ENCODE assay signal across 8 mouse cellular contexts in genomic region chr7:142334246-142334645, GRCm38 (mm10). TPM values are rescaled to one million over a fixed set of nuclear protein-coding genes. Genes with fewer than 3 reads are reported as not detected.
DNase-seq lines count a peak whose midpoint lies in the region; ATAC-seq and TF ChIP-seq lines count a peak whose summit lies in the region.

No protein-coding gene starts in this region.

- no peaks in the 10 kb centered on the region for H3K27me3 ChIP-seq in Patski
- no peaks in the 10 kb centered on the region for H3K27me3 ChIP-seq in hindbrain, embryonic 16.5 days (replicated peaks; ENCODE audit: control insufficient read depth, insufficient read depth, low read length)

- in situ Hi-C loops in Patski (cut with MboI; ENCODE audit: low pct_unique_long_range_greater_than_20kb), result no loop called here

- POLR2A ChIA-PET in Patski (lab: Charles Lee), result interaction anchor here (0.5 to 1.1 kb wide), 3 partner anchors 26 to 160 kb away, joined by 3 to 6 read pairs (median 4); no protein-coding TSS in a partner anchor

- no peak overlapping the region for H3K9ac ChIP-seq in hindbrain, embryonic 16.5 days (ENCODE audit: low read depth, low read length)

- 5% methylated on average over 3 of the region's 3 CpGs for WGBS in hindbrain, embryonic 16.5 days

- H3K4me1 ChIP-seq in hindbrain, embryonic 16.5 days (ENCODE audit: control insufficient read depth, insufficient read depth, low read depth, low read length), result no peaks in the 10 kb centered on the region

- H3K4me2 ChIP-seq in hindbrain, embryonic 16.5 days (ENCODE audit: low read length), result no peak overlapping the region

- no peaks in the 10 kb centered on the region for H3K36me3 ChIP-seq in hindbrain, embryonic 16.5 days (ENCODE audit: control insufficient read depth, insufficient read depth, low read length)

- no peak overlapping the region for H3K27ac ChIP-seq in hindbrain, embryonic 16.5 days (ENCODE audit: low read depth, low read length)

- no peak for DNase-seq in Patski (ENCODE audit: low read depth, low spot score)
- DNase-seq in cerebellum, postnatal 14 days, result peak; percentile 96 to 99
- peak; percentile 87 to 91 for DNase-seq in frontal cortex, postnatal 25 days (ENCODE audit: low spot score in 2 of 2)
- DNase-seq in left cerebral cortex, adult 18-20 months (ENCODE audit: low spot score in 2 of 2), result peak; percentile 88 to 94
- peak; percentile 86 to 94 for DNase-seq in right cerebral cortex, postnatal 10 days (ENCODE audit: low spot score in 2 of 2)
- DNase-seq in urinary bladder, postnatal 14 days (ENCODE audit: low spot score), result peak; percentile 92

- CTCF ChIA-PET in Patski (lab: Charles Lee), result interaction anchor here (0.5 to 4.6 kb wide), 27 partner anchors 16 to 339 kb away, joined by 3 to 57 read pairs (median 4); partner anchors contain the start of gene Tnni2

- H3K4me3 ChIP-seq in hindbrain, embryonic 16.5 days (ENCODE audit: low read length), result no peak overlapping the region

- H3K9me3 ChIP-seq in hindbrain, embryonic 16.5 days (ENCODE audit: control insufficient read depth, low read length), result no peaks in the 10 kb centered on the region

- no peak for ATAC-seq in Patski
- peak; percentile 94 for ATAC-seq in hindbrain, embryonic 16.5 days
- peak; percentile 94 for ATAC-seq in megakaryocyte, adult 5-6 weeks (ENCODE audit: poor library complexity, severe bottlenecking)

- peak; percentile 94 for TF ChIP-seq CTCF in Patski (IDR thresholded peaks at IDR 0.05)

RNA-seq across cellular contexts. Expression of gene Krtap5-4, which starts 30.9 kb away (rescaled TPM):
- not detected for polyA plus RNA-seq in Patski (2021)
- not detected in 2 replicates for polyA plus RNA-seq in hindbrain, embryonic 16.5 days (2015; fragmentation: Nextera tagmentation; extraction: Ambion mirVana)
- not detected for total RNA-seq in left cerebral cortex, adult 18-20 months (2021)
- total RNA-seq in megakaryocyte, adult 5-6 weeks (2015), result not detected in 2 replicates
- not detected in 2 replicates for total RNA-seq in megakaryocyte, adult 5-6 weeks (2017)

RNA-seq across cellular contexts. Expression of gene Krtap5-1, which starts 37.3 kb away (rescaled TPM):
- not detected for polyA plus RNA-seq in Patski (2021)
- polyA plus RNA-seq in hindbrain, embryonic 16.5 days (2015; fragmentation: Nextera tagmentation; extraction: Ambion mirVana), result not detected in 2 replicates
- total RNA-seq in left cerebral cortex, adult 18-20 months (2021), result not detected
- not detected in 2 replicates for total RNA-seq in megakaryocyte, adult 5-6 weeks (2015)
- total RNA-seq in megakaryocyte, adult 5-6 weeks (2017), result not detected in 2 replicates

RNA-seq across cellular contexts. Expression of gene Ifitm10, which starts 39.3 kb away (rescaled TPM):
- polyA plus RNA-seq in Patski (2021), result 325 TPM
- polyA plus RNA-seq in hindbrain, embryonic 16.5 days (2015; fragmentation: Nextera tagmentation; extraction: Ambion mirVana), result 13.3 and 14.9 TPM in 2 replicates
- 10 to 100 TPM; 35.2 to 38.2 TPM for total RNA-seq in left cerebral cortex, adult 18-20 months (2021)
- total RNA-seq in megakaryocyte, adult 5-6 weeks (2015), result 2.1 and 3.6 TPM in 2 replicates
- 0.48 and 1.4 TPM in 2 replicates for total RNA-seq in megakaryocyte, adult 5-6 weeks (2017)

RNA-seq across cellular contexts. Expression of gene Gm49369, which starts 48.2 kb away (rescaled TPM):
- 1,155 TPM for polyA plus RNA-seq in Patski (2021)
- 6.4 TPM in 1 of 2 replicates, not detected in the other for polyA plus RNA-seq in hindbrain, embryonic 16.5 days (2015; fragmentation: Nextera tagmentation; extraction: Ambion mirVana)
- 1 to 10 TPM in 1 of 2 experiments, not detected in 1; 6.0 TPM for total RNA-seq in left cerebral cortex, adult 18-20 months (2021)
- not detected in 2 replicates for total RNA-seq in megakaryocyte, adult 5-6 weeks (2015)
- total RNA-seq in megakaryocyte, adult 5-6 weeks (2017), result 24.9 and 36.8 TPM in 2 replicates

RNA-seq across cellular contexts. Expression of gene Ctsd, which starts 53.6 kb away (rescaled TPM):
- 3,389 TPM for polyA plus RNA-seq in Patski (2021)
- 356 and 378 TPM in 2 replicates for polyA plus RNA-seq in hindbrain, embryonic 16.5 days (2015; fragmentation: Nextera tagmentation; extraction: Ambion mirVana)
- total RNA-seq in left cerebral cortex, adult 18-20 months (2021), result 100 to 1,000 TPM; 307 to 342 TPM
- total RNA-seq in megakaryocyte, adult 5-6 weeks (2015), result 193 and 197 TPM in 2 replicates
- 218 and 236 TPM in 2 replicates for total RNA-seq in megakaryocyte, adult 5-6 weeks (2017)

Comparison
In these comparisons a context has a peak if more than half of its experiments do, and no peak if none do; other contexts are left out.
1. RNA of gene Ifitm10, which starts 39.3 kb away (total RNA-seq): 35.2 to 38.2 TPM in left cerebral cortex, adult 18-20 months; 0.48 to 3.6 TPM in megakaryocyte, adult 5-6 weeks; every median in the first group is over 4 times any median in the second.